Mouse (Mus musculus): ENCODE results near the gene Anxa6.

The Anxa6 gene

GRCm38 (mm10) chr11:54998284-54998683, 35.0 kb downstream of the Anxa6 start:
- peak; percentile 52 to 69 for DNase-seq (ENCODE audit: low spot score in 2 of 2)

- DNase-seq (ENCODE audit: low spot score in 2 of 2): no peak
These were observed 37.1 kb downstream of the Anxa6 start for GRCm38 (mm10) chr11:54996176-54996575.

GRCm38 (mm10) chr11:54989920-54990319, 43.3 kb downstream of the Anxa6 start:
- DNase-seq (ENCODE audit: low spot score in 2 of 2): no peak

- no peak for DNase-seq (ENCODE audit: low spot score in 2 of 2)
These were observed 44.4 kb downstream of the Anxa6 start for GRCm38 (mm10) chr11:54988754-54989349.

- peak in 1 of 2 experiments; percentile 48 for DNase-seq (ENCODE audit: low spot score in 2 of 2)
These were observed 45.3 kb downstream of the Anxa6 start for GRCm38 (mm10) chr11:54987974-54988373.

- no peak for DNase-seq (ENCODE audit: low spot score in 2 of 2)
These were observed 48.2 kb downstream of the Anxa6 start for GRCm38 (mm10) chr11:54985086-54985485.

- DNase-seq (ENCODE audit: low spot score in 2 of 2): no peak
These were observed 48.7 kb downstream of the Anxa6 start for GRCm38 (mm10) chr11:54984581-54984980.

- peak; percentile 41 to 80 for DNase-seq (ENCODE audit: low spot score in 2 of 2)
These were observed 49.2 kb downstream of the Anxa6 start for GRCm38 (mm10) chr11:54984085-54984484.

GRCm38 (mm10) chr11:54982520-54982919, 50.7 kb downstream of the Anxa6 start:
- no peak for DNase-seq (ENCODE audit: low spot score in 2 of 2)

GRCm38 (mm10) chr11:54981630-54982029, 51.6 kb downstream of the Anxa6 start:
- DNase-seq (ENCODE audit: low spot score in 2 of 2): no peak

- DNase-seq (ENCODE audit: low spot score in 2 of 2): no peak
These were observed 55.8 kb downstream of the Anxa6 start for GRCm38 (mm10) chr11:54977385-54977937.

GRCm38 (mm10) chr11:54976351-54976750, 56.9 kb downstream of the Anxa6 start:
- no peak for DNase-seq (ENCODE audit: low spot score in 2 of 2)

- DNase-seq (ENCODE audit: low spot score in 2 of 2): no peak
These were observed 57.5 kb downstream of the Anxa6 start for GRCm38 (mm10) chr11:54975756-54976155.

- no peak for DNase-seq (ENCODE audit: low spot score in 2 of 2)
These were observed 57.9 kb downstream of the Anxa6 start for GRCm38 (mm10) chr11:54975340-54975739.

GRCm38 (mm10) chr11:54974639-54975038, 58.6 kb downstream of the Anxa6 start:
- no peak for DNase-seq (ENCODE audit: low spot score in 2 of 2)

- peak; percentile 83 to 85 for DNase-seq (ENCODE audit: low spot score in 2 of 2)
These were observed 59.6 kb downstream of the Anxa6 start for GRCm38 (mm10) chr11:54973481-54974212.

GRCm38 (mm10) chr11:54972789-54973188, 60.5 kb downstream of the Anxa6 start:
- no peak for DNase-seq (ENCODE audit: low spot score in 2 of 2)

GRCm38 (mm10) chr11:54972049-54972723, 61.1 kb downstream of the Anxa6 start:
- DNase-seq (ENCODE audit: low spot score in 2 of 2): peak; percentile 27 to 41

GRCm38 (mm10) chr11:54971365-54972048, 61.7 kb downstream of the Anxa6 start:
- no peak for DNase-seq (ENCODE audit: low spot score in 2 of 2)

GRCm38 (mm10) chr11:54965234-54965633, 68.0 kb downstream of the Anxa6 start:
- DNase-seq (ENCODE audit: low spot score in 2 of 2): no peak

GRCm38 (mm10) chr11:54962810-54963209, 70.4 kb downstream of the Anxa6 start, which contains the start of gene Tnip1:
TSS of gene Tnip1 (minus strand) at chr11:54962917.
- DNase-seq (ENCODE audit: low spot score in 2 of 2): peak in 1 of 2 experiments; percentile 31

GRCm38 (mm10) chr11:54961921-54962320, 71.3 kb downstream of the Anxa6 start:
- no peak for DNase-seq (ENCODE audit: low spot score in 2 of 2)
